In the genomic region with DNA sequence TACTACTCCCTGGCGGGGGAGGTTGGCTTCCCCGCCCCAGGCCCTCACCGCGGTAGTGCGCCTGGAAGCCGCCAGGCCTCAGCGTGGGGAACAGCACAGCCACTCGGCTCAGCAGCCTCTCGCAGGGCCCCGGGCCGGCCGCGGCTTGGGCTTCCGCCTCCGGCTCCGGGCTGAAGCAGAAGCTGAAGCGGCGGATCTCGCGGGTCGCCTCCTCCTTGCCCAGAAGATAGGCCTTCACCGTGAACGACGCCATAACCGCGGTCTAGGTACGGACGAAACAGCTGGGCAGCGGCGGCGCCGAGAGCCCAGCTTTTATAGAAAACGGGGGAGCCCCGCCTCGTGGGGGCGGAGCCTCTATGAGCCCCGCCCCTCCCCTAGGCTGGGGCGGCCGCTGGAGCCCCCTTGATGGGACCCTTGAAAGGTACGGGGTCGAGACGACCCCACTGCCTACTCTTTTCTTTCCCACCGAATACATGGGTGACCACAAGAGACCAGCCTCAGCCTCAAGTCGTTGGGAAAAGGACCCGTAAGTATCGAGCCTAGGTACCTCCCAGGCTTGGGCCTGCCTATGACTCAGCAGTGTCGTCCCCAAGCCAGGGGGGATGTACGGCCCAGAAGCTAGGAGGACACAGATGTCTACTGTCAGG, we compare ENCODE assay signal across 8 mouse cellular contexts. TPM values are rescaled to one million over a fixed set of nuclear protein-coding genes. Genes with fewer than 3 reads are reported as not detected.
DNase-seq lines count a peak whose midpoint lies in the region.

TSS of gene Sqstm1 (minus strand) at position 323 of the 647 bp plus-strand sequence.
TSS of gene Mgat4b (plus strand) at position 386 of the 647 bp plus-strand sequence.

- peaks cover 76% of the 10 kb centered on the region for H3K4me1 ChIP-seq in megakaryocyte, embryonic 14.5 days

- no peaks in the 10 kb centered on the region for H3K27me3 ChIP-seq in megakaryocyte, embryonic 14.5 days (replicated peaks)

- H3K36me3 ChIP-seq in megakaryocyte, embryonic 14.5 days (replicated peaks; ENCODE audit: low read length) = peaks cover 40% of the 10 kb centered on the region

- no peaks in the 10 kb centered on the region for H3K9me3 ChIP-seq in megakaryocyte, embryonic 14.5 days

- peak; percentile 92 for DNase-seq in adrenal gland, adult 2 months
- peak; percentile 87 for DNase-seq in embryo, embryonic 10.5 days (ENCODE audit: low spot score)
- DNase-seq in gastrocnemius, postnatal 14 days = peak; percentile 80
- peak; percentile 89 for DNase-seq in induced T-regulatory cell, adult 2 months (ENCODE audit: low read depth)
- DNase-seq in left cerebral cortex, postnatal 10 days (ENCODE audit: extremely low spot score in 1 of 2, low spot score in 2 of 2) = peak; percentile 66 to 84
- DNase-seq in right cerebral cortex, adult 2 months (ENCODE audit: low spot score in 2 of 2) = peak; percentile 84 to 89
- DNase-seq in urinary bladder, postnatal 14 days (ENCODE audit: low spot score) = peak; percentile 84

- H3K4me3 ChIP-seq in megakaryocyte, embryonic 14.5 days (replicated peaks) = peak within 1 kb of the TSS; percentile 97

- intact Hi-C loops in gastrocnemius, postnatal 14 days (cut with DNase I; ENCODE audit: low total_unique reads) = no loop called here
- intact Hi-C loops in left cerebral cortex, postnatal 10 days (cut with DNase I) = no loop called here

RNA-seq across cellular contexts. Expression of gene Sqstm1, which starts in this region (rescaled TPM):
- total RNA-seq in adrenal gland, adult 2 months (2021) = 1,000 to 10,000 TPM in 1 of 2 experiments, 100 to 1,000 TPM in 1; 696 to 1,341 TPM
- polyA plus RNA-seq in adrenal gland, adult 2 months (2012; rRNA removed) = 517 and 655 TPM in 2 replicates
- 100 to 1,000 TPM; 217 to 261 TPM for total RNA-seq in gastrocnemius, postnatal 14 days (2021)
- total RNA-seq in left cerebral cortex, postnatal 10 days (2021) = 100 to 1,000 TPM; 356 to 381 TPM
- 154 and 155 TPM in 2 replicates for polyA plus RNA-seq in megakaryocyte, embryonic 14.5 days (2012; ENCODE audit: insufficient read depth, low replicate concordance)

RNA-seq across cellular contexts. Expression of gene Mgat4b, which starts in this region (rescaled TPM):
- total RNA-seq in adrenal gland, adult 2 months (2021) = 100 to 1,000 TPM; 119 to 128 TPM
- 347 and 361 TPM in 2 replicates for polyA plus RNA-seq in adrenal gland, adult 2 months (2012; rRNA removed)
- total RNA-seq in gastrocnemius, postnatal 14 days (2021) = 10 to 100 TPM; 24.8 to 25.5 TPM
- 100 to 1,000 TPM; 144 to 146 TPM for total RNA-seq in left cerebral cortex, postnatal 10 days (2021)
- 119 and 130 TPM in 2 replicates for polyA plus RNA-seq in megakaryocyte, embryonic 14.5 days (2012; ENCODE audit: insufficient read depth, low replicate concordance)

Comparison
In these comparisons a context has a peak if more than half of its experiments do, and no peak if none do; other contexts are left out.
1. Peak in every context shown above with its lines: DNase-seq and H3K4me3 ChIP-seq.
2. RNA of gene Mgat4b (total RNA-seq): 144 to 146 TPM in left cerebral cortex, postnatal 10 days and 119 to 128 TPM in adrenal gland, adult 2 months; 24.8 to 25.5 TPM in gastrocnemius, postnatal 14 days; every median in the first group is over 4 times any median in the second.